Mouse (Mus musculus): ENCODE measurements around the gene Col3a1.

Gene Col3a1

GRCm38 (mm10) chr1:45381866-45382265 is 70.5 kb downstream of the Col3a1 start:
- no peak for DNase-seq (ENCODE audit: low spot score in 2 of 2)
